Mouse (Mus musculus) thymus, adult 2 months (tissue): Measurements from ENCODE around the gene Ric8b. TPM values are rescaled to one million over a fixed set of nuclear protein-coding genes. Genes with fewer than 3 reads are reported as not detected.

ENCODE experiments used
- DNase-seq: peaks from one replicate; pipeline ENCODE4 v3.0.0; 2021
- H3K27ac ChIP-seq: fragments of 200-500 bp; 2 replicates; pipeline ENCODE4 v1.5.1; 2012; ENCODE audit warnings: low read length, control low read depth; ENCODE audit not compliant: control insufficient read depth, insufficient read depth
- H3K27me3 ChIP-seq: fragments of 200-500 bp; 2 replicates; pipeline ENCODE4 v1.6.1; 2012; ENCODE audit warnings: mild to moderate bottlenecking, low read length, moderate library complexity, mixed read lengths; ENCODE audit not compliant: control insufficient read depth, insufficient read depth
- H3K36me3 ChIP-seq: fragments of 200-500 bp; 2 replicates; pipeline ENCODE4 v1.6.1; 2012; ENCODE audit warnings: mild to moderate bottlenecking, low read length, moderate library complexity; ENCODE audit not compliant: control insufficient read depth, insufficient read depth
- H3K4me1 ChIP-seq: fragments of 200-500 bp; replicated peaks from 2 replicates; pipeline ENCODE4 v1.6.1; 2012; ENCODE audit warnings: low read length; ENCODE audit not compliant: control insufficient read depth, insufficient read depth
- H3K4me3 ChIP-seq: fragments of 200-500 bp; 2 replicates; pipeline ENCODE4 v1.5.1; 2012; ENCODE audit warnings: mild to moderate bottlenecking, low read length, control low read depth, moderate library complexity; ENCODE audit not compliant: control insufficient read depth, insufficient read depth
- CTCF ChIP-seq: fragments of 200-500 bp; IDR thresholded peaks from 2 replicates; pipeline ENCODE4 v1.5.1; 2012; ENCODE audit warnings: mild to moderate bottlenecking, control low read depth, low read length, moderate library complexity, borderline replicate concordance; ENCODE audit not compliant: control insufficient read depth, poor library complexity, insufficient read depth; ENCODE audit errors: extremely low read depth
- POLR2A ChIP-seq: fragments of 200-500 bp; IDR thresholded peaks from 2 replicates; pipeline ENCODE4 v1.6.1; 2012; ENCODE audit warnings: mild to moderate bottlenecking, low read length, control low read depth, moderate library complexity; ENCODE audit not compliant: control insufficient read depth, poor library complexity, insufficient read depth; ENCODE audit errors: extremely low read depth
- WGBS: fragments of 180-500 bp; shearing (Covaris S2); methylation state at CpG from one replicate; pipeline ENCODE4 v1.1.7; 2018; 5-methylcytosine and 5-hydroxymethylcytosine counted together
- polyA plus RNA-seq: library from polyadenylated mRNA; depleted of rRNA; stranded (reverse); fragments of >200 nt; gene quantifications from 2 replicates; pipeline ENCODE4 v1.2.3, GENCODE M21; 2012; rRNA removed

The Ric8b gene
- polyA plus RNA-seq, 1 experiment, result 17.6 TPM

DNA sequence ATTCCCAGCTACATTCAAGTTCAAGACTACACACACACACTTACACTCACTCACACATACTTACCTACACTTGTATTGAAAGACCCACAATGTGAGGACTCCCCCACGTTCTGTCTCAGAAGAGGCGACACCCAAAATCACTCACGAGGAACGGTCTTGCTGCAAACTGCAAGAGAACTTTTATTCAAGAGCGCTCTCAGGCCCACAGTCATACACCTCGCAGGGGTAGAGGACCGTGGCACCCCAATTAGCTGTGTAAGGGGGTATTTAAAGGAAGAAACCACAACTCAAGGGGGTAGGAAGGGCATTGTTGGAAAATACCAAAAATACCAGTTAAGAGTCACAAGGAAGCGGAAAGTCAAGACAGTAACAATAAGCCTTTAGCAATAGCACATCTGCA, 130.6 kb downstream of the Ric8b start:
- no peak overlapping the region for H3K4me3 ChIP-seq
- WGBS, result 97% methylated on average over 8 of the region's 8 CpGs

DNA sequence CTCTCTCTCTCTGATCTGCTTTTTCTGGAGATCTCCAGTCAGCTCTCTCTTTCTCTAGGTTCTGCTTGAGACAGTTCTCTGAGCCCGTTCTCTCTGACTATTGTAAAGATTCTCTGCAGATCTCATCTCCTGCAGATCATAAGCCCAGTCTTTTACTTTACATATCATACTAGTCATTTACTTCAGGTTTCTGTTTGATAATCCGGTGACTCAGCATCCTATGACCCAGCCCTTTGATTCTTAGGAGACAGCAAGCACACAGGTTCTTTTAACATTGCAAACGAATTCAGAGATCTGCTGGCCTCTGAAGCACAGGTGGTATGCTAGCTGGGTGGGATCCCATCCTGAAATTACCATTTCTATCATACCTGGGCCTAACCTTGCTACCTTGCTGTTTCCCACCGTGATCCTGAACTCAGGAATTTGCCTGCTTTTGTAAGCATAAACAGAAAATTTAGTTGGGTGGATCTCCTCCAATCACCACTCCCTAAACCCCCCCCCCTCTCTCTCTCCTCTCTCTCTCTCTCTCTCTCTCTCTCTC, 133.3 kb downstream of the Ric8b start:
- H3K4me1 ChIP-seq, result no peaks in the 10 kb centered on the region
- H3K27me3 ChIP-seq, result no peaks in the 10 kb centered on the region
- H3K4me3 ChIP-seq, result no peak overlapping the region
- no peaks in the 10 kb centered on the region for H3K36me3 ChIP-seq
- DNase-seq, result no peak
- WGBS, result 60% methylated on average over 4 of the region's 4 CpGs
- TF ChIP-seq CTCF (no peak), POLR2A (no peak)
- H3K27ac ChIP-seq, result no peak overlapping the region

More for the DNA sequence above, 130.6 kb downstream of the Ric8b start:
- TF ChIP-seq POLR2A (no peak), CTCF (no peak)
- Histone ChIP-seq H3K36me3 (no peaks in the 10 kb centered on the region), H3K27me3 (no peaks in the 10 kb centered on the region), H3K27ac (no peak overlapping the region), H3K4me1 (peaks cover 4% of the 10 kb centered on the region; the same call in 1 of the 2 replicates)
- no peak for DNase-seq

DNA sequence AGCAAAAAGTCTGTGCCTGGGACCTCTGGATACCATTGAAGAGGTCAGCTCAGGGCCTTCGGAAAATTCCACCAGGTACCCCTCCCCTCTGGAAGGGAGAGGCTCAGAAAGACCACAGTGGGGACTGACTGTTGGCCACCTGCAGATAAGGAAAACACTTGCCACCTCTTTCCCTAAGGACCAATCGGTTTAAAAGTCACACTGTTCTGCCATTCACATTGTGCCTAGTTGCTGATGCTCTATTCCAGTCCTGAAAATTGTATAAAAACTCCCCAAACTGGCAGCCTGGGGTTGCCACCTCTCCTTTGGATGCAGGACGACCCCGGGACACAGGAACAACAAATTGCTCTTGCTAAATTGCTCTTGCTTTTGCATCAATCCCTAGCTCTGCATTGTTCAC, 135.0 kb downstream of the Ric8b start:
- H3K27me3 ChIP-seq, result no peaks in the 10 kb centered on the region

DNA sequence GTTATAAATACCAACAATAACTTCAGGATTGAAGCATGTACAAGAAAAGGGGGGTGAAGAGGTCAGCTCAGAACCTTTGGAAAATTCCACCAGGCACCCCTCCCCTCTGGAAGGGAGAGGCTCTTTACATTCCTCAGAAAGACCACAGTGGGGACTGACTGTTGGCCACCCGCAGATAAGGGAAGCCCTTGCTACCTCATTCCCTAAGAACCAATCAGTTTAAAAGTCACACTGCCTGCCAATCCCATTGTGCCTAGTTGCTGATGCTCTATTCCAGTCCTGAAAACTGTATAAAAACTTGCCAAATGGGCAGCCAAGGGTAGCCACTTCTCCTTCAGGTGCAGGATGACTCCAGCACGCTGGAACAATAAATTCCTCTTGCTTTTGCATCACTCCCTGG, 137.5 kb downstream of the Ric8b start:
- DNase-seq, result no peak
- Histone ChIP-seq H3K27ac (no peak overlapping the region), H3K4me3 (no peak overlapping the region), H3K27me3 (no peaks in the 10 kb centered on the region), H3K4me1 (no peaks in the 10 kb centered on the region), H3K36me3 (no peaks in the 10 kb centered on the region)
- WGBS, result 88% methylated on average over 2 of the region's 2 CpGs
- TF ChIP-seq POLR2A (no peak), CTCF (no peak)

More for the DNA sequence above, 135.0 kb downstream of the Ric8b start:
- H3K27ac ChIP-seq, result no peak overlapping the region
- no peak for DNase-seq
- whole genome bisulfite sequencing, result 52% methylated on average over 4 of the region's 4 CpGs
- H3K4me1 ChIP-seq, result no peaks in the 10 kb centered on the region
- no peak overlapping the region for H3K4me3 ChIP-seq
- no peak for TF ChIP-seq POLR2A
- no peak for TF ChIP-seq CTCF
- H3K36me3 ChIP-seq, result no peaks in the 10 kb centered on the region

Other genes with a start within 250 kb of the Ric8b start
- gene Rfx4, start 161.6 kb upstream of the Ric8b start, polyA plus RNA-seq, result 0.04 and 0.12 TPM in 2 replicates
- gene Fhl4, start 184.9 kb downstream of the Ric8b start, polyA plus RNA-seq, result 0.78 and 0.98 TPM in 2 replicates
- 6.1 and 10.4 TPM in 2 replicates for gene Tmem263, start 185.0 kb downstream of the Ric8b start, polyA plus RNA-seq
- gene Mterf2, start 210.4 kb downstream of the Ric8b start, polyA plus RNA-seq, result 8.0 and 8.1 TPM in 2 replicates